Mouse (Mus musculus): Measurements from ENCODE around the gene Patj. TPM values are rescaled to one million over a fixed set of nuclear protein-coding genes. Genes with fewer than 3 reads are reported as not detected.

The Patj gene
- polyA plus RNA-seq, 1 experiment from 2014 or later, result 28.4 TPM

DNA sequence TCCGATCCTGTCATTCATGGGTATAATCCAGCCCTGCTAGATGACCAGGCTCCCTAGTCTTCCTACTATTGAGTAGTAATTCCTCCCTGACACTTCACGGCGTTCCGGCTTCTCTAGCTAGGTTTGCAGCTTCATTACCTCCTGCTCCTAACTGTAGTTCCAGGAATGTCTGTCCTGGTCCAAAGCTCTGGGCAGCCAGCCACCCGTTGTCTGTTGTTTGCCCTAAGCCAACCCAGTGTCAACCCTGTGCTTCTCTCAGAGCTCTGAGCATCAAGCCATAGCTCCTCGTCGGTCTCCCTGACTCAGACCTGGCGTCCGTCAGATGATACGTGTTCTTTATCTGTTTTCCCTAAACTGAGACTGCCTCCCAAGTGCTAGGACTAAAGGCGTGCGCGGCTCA, 161.6 kb downstream of the Patj start:
- no peak for DNase-seq
- Histone ChIP-seq H3K4me2 (no peak overlapping the region), H3K27ac (ENCODE audit: low read depth) (no peak overlapping the region), H3K36me3 (ENCODE audit: insufficient read depth) (no peaks in the 10 kb centered on the region), H3K9me3 (ENCODE audit: low read depth, low read length) (no peaks in the 10 kb centered on the region), H3K9ac (no peak overlapping the region), H3K4me1 (ENCODE audit: insufficient read depth) (no peaks in the 10 kb centered on the region), H3K27me3 (ENCODE audit: insufficient read depth, low read length) (no peaks in the 10 kb centered on the region), H3K4me3 (ENCODE audit: low read depth, low read length) (no peak overlapping the region)
- WGBS, result 86% methylated on average over 13 of the region's 13 CpGs
- TF ChIP-seq CTCF (IDR thresholded peaks at IDR 0.05; ENCODE audit: low read depth), result no peak
- ATAC-seq (ENCODE audit: insufficient read depth), result no peak

DNA sequence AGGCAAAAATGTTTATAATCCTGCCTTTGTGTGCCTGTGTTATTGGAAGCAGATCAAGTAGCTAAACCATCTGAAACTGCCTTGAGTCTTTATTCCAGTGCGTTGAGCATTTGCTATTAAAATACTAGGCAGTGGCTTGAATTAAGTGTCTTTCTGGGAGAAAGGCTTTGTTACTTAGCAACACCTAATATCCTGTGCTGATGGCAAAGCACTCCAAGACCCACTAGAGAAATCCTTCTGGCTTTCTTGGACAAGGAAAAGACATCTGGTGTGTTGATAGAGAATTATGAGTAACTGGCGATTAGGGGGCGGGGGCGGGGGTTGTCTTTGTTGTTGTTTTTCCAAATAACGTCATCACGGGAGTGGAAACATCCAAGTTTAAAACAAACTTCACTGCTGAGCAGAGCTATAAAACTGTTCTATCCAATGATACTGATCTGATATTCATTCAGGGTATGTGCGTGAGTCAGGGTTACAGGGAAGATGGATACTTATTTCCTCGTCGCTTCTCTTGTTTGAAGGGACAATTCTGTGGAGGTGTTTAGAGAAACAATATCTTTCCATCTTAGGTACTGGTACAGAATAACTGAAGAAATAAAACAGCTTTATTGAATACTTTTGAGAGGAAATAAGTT, 164.7 kb downstream of the Patj start:
- no peaks in the 10 kb centered on the region for H3K27me3 ChIP-seq (ENCODE audit: insufficient read depth, low read length)
- peaks cover 17% of the 10 kb centered on the region for H3K4me1 ChIP-seq (ENCODE audit: insufficient read depth)
- no peaks in the 10 kb centered on the region for H3K36me3 ChIP-seq (ENCODE audit: insufficient read depth)
- no peak overlapping the region for H3K27ac ChIP-seq (ENCODE audit: low read depth)
- no peak overlapping the region for H3K4me3 ChIP-seq (ENCODE audit: low read depth, low read length)
- ATAC-seq (ENCODE audit: insufficient read depth) (no peak), DNase-seq (peak; percentile 47)
- no peaks in the 10 kb centered on the region for H3K9me3 ChIP-seq (ENCODE audit: low read depth, low read length)
- WGBS, result 68% methylated on average over 9 of the region's 9 CpGs
- no peak overlapping the region for H3K4me2 ChIP-seq
- TF ChIP-seq CTCF (IDR thresholded peaks at IDR 0.05; ENCODE audit: low read depth), result no peak
- H3K9ac ChIP-seq, result no peak overlapping the region

DNA sequence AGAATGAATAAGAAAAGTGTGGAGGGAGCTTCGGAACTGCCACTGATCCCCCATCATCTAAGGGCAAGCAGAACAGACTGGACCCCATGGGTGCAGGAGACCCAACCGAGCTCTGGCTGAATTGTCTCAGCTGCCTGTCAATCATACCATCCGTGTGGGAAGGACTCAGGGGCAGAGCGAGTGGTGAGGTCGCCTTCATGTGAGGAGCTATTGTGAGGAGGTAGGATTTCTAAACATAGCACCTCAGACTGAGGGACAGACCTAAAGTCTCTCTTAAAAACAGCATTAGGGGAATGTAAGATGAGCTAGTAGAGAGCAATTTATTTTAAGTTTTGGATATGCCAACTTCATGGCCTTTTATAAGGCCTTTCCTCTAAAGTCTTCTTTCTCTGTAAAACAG, 167.5 kb downstream of the Patj start:
- ATAC-seq (ENCODE audit: insufficient read depth) (peak; percentile 48; the same call in 1 of the 2 replicates), DNase-seq (no peak)
- Histone ChIP-seq H3K4me1 (ENCODE audit: insufficient read depth) (peaks cover 17% of the 10 kb centered on the region), H3K27ac (ENCODE audit: low read depth) (peak overlapping the region; percentile 88), H3K36me3 (ENCODE audit: insufficient read depth) (no peaks in the 10 kb centered on the region), H3K4me2 (no peak overlapping the region), H3K4me3 (ENCODE audit: low read depth, low read length) (no peak overlapping the region), H3K27me3 (ENCODE audit: insufficient read depth, low read length) (no peaks in the 10 kb centered on the region), H3K9ac (no peak overlapping the region), H3K9me3 (ENCODE audit: low read depth, low read length) (no peaks in the 10 kb centered on the region)
- TF ChIP-seq CTCF (IDR thresholded peaks at IDR 0.05; ENCODE audit: low read depth), result no peak
- WGBS, result 53% methylated on average over 5 of the region's 5 CpGs

DNA sequence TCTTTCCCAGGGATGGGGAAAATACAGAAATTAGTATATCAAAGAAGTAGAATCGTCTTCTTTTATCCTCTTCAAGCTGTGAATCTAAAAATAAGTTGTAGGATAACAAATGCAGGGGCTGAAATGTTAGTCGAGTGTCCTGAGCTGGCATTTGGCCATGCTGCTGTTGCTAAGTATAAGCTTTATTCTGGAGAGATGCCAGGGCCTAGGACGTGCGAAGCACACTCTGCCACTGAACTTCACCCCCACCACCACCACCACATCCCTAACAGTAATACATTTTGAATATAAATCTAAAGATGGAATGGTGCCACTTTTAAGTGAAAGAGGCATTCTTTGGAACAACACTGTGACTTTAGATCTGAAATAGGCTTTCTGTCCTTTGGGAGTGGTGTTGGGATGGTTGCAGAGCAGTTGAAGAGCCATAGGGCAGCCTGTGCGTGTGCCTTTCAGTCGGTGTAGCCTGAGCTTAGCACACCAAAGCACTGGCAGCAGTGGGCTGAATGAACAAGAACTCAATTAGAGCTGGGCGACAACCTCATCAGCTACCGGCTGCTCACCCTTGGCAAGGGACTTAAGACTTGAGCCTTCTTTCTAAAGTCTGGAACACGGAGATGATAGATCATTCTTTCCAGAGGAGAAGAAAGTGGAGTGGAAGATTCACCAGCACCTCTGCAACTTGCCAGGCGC, 168.1 kb downstream of the Patj start:
- Histone ChIP-seq H3K4me2 (0 out of 2 replicates have a peak overlapping the region, but pooled peaks have one; percentile 10), H3K27ac (ENCODE audit: low read depth) (peak overlapping the region; percentile 88), H3K9ac (no peak overlapping the region), H3K9me3 (ENCODE audit: low read depth, low read length) (no peaks in the 10 kb centered on the region), H3K27me3 (ENCODE audit: insufficient read depth, low read length) (no peaks in the 10 kb centered on the region), H3K4me1 (ENCODE audit: insufficient read depth) (peaks cover 17% of the 10 kb centered on the region), H3K4me3 (ENCODE audit: low read depth, low read length) (no peak overlapping the region), H3K36me3 (ENCODE audit: insufficient read depth) (no peaks in the 10 kb centered on the region)
- TF ChIP-seq CTCF (IDR thresholded peaks at IDR 0.05; ENCODE audit: low read depth), result no peak
- DNase-seq (peak; percentile 95), ATAC-seq (ENCODE audit: insufficient read depth) (peak; percentile 77)
- WGBS, result 36% methylated on average over 10 of the region's 10 CpGs

GRCm38 (mm10) chr4:98564196-98564865, 168.7 kb downstream of the Patj start:
- ATAC-seq (ENCODE audit: insufficient read depth) (peak; percentile 36), DNase-seq (peak; percentile 14)
- 0 out of 2 replicates have a peak overlapping the region, but pooled peaks have one; percentile 10 for H3K4me2 ChIP-seq
- no peak overlapping the region for H3K9ac ChIP-seq
- 67% methylated on average over 6 of the region's 6 CpGs for WGBS
- H3K27me3 ChIP-seq (ENCODE audit: insufficient read depth, low read length), result no peaks in the 10 kb centered on the region
- no peak for TF ChIP-seq CTCF (IDR thresholded peaks at IDR 0.05; ENCODE audit: low read depth)
- peaks cover 17% of the 10 kb centered on the region for H3K4me1 ChIP-seq (ENCODE audit: insufficient read depth)
- no peaks in the 10 kb centered on the region for H3K9me3 ChIP-seq (ENCODE audit: low read depth, low read length)
- H3K4me3 ChIP-seq (ENCODE audit: low read depth, low read length), result no peak overlapping the region
- peak overlapping the region; percentile 88 for H3K27ac ChIP-seq (ENCODE audit: low read depth)
- no peaks in the 10 kb centered on the region for H3K36me3 ChIP-seq (ENCODE audit: insufficient read depth)

DNA sequence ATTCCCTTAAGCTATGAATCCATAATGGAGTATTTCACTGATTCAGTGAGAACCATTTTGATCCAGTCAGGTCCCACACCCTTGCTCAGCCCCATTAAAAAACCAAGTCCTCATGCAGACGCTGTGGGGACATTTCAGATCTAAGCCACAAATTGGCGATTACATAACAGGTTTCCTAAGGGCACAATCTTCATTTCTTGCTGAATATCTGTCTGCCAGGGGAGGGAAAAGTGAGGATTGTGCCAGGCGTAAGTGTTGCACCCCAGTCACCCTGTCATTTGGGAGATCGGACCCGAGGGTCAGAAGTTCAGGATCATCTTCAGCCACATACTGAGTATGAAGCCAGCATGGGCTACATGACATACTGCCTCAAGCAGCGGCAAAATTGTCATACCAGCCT, 171.2 kb downstream of the Patj start:
- no peak for TF ChIP-seq CTCF (IDR thresholded peaks at IDR 0.05; ENCODE audit: low read depth)
- no peak overlapping the region for H3K27ac ChIP-seq (ENCODE audit: low read depth)
- no peak for ATAC-seq (ENCODE audit: insufficient read depth)

GRCm38 (mm10) chr4:98567457-98567856, 171.9 kb downstream of the Patj start:
- TF ChIP-seq CTCF (IDR thresholded peaks at IDR 0.05; ENCODE audit: low read depth), result no peak
- no peak for DNase-seq
- no peaks in the 10 kb centered on the region for H3K36me3 ChIP-seq (ENCODE audit: insufficient read depth)
- no peak overlapping the region for H3K4me2 ChIP-seq
- WGBS, result 62% methylated on average over 9 of the region's 9 CpGs
- H3K4me1 ChIP-seq (ENCODE audit: insufficient read depth), result peaks cover 20% of the 10 kb centered on the region
- H3K9ac ChIP-seq, result no peak overlapping the region
- no peaks in the 10 kb centered on the region for H3K9me3 ChIP-seq (ENCODE audit: low read depth, low read length)
- H3K27ac ChIP-seq (ENCODE audit: low read depth), result no peak overlapping the region
- no peaks in the 10 kb centered on the region for H3K27me3 ChIP-seq (ENCODE audit: insufficient read depth, low read length)
- no peak overlapping the region for H3K4me3 ChIP-seq (ENCODE audit: low read depth, low read length)
- ATAC-seq (ENCODE audit: insufficient read depth), result no peak

More for the DNA sequence above, 171.2 kb downstream of the Patj start:
- no peak overlapping the region for H3K4me2 ChIP-seq
- H3K27me3 ChIP-seq (ENCODE audit: insufficient read depth, low read length), result no peaks in the 10 kb centered on the region
- DNase-seq, result no peak
- no peaks in the 10 kb centered on the region for H3K9me3 ChIP-seq (ENCODE audit: low read depth, low read length)
- H3K4me1 ChIP-seq (ENCODE audit: insufficient read depth), result peaks cover 20% of the 10 kb centered on the region
- H3K36me3 ChIP-seq (ENCODE audit: insufficient read depth), result no peaks in the 10 kb centered on the region
- no peak overlapping the region for H3K9ac ChIP-seq
- no peak overlapping the region for H3K4me3 ChIP-seq (ENCODE audit: low read depth, low read length)
- 86% methylated on average over 6 of the region's 6 CpGs for WGBS

Data from lung, embryonic 14.5 days (tissue).